Mouse (Mus musculus) myocyte (in vitro differentiated cells): ENCODE data around the gene Tmem251. TPM values are rescaled to one million over a fixed set of nuclear protein-coding genes. Genes with fewer than 3 reads are reported as not detected.

Experiments used
- H3K27me3 ChIP-seq: one replicate; pipeline ENCODE4 v1.6.1; 2011; ENCODE audit not compliant: control insufficient read depth, insufficient read depth, insufficient read length
- H3K36me3 ChIP-seq: one replicate; pipeline ENCODE4 v1.6.1; 2011; ENCODE audit not compliant: control insufficient read depth, insufficient read depth
- H3K4me2 ChIP-seq: one replicate; pipeline ENCODE4 v1.6.1; 2011; ENCODE audit warnings: low read depth, control low read depth
- H3K4me3 ChIP-seq: one replicate; pipeline ENCODE4 v1.5.1; 2011; ENCODE audit warnings: mild to moderate bottlenecking, control low read depth, moderate library complexity
- H3K79me2 ChIP-seq: one replicate; pipeline ENCODE4 v1.6.1; 2011; ENCODE audit not compliant: control insufficient read depth, insufficient read depth
- H3ac ChIP-seq: one replicate; pipeline ENCODE4 v1.6.1; 2011; ENCODE audit not compliant: control insufficient read depth, insufficient read length
- CEBPB ChIP-seq: IDR thresholded peaks from 2 replicates; pipeline ENCODE4 v1.6.1; 2011; ENCODE audit warnings: mild to moderate bottlenecking, moderate library complexity; ENCODE audit not compliant: poor library complexity, insufficient read depth, severe bottlenecking
- E2F4 ChIP-seq: IDR thresholded peaks from one replicate; pipeline ENCODE4 v1.6.1; 2011; ENCODE audit warnings: mild to moderate bottlenecking, control low read depth, moderate library complexity; ENCODE audit not compliant: insufficient read depth
- MAX ChIP-seq: IDR thresholded peaks from one replicate; pipeline ENCODE4 v1.6.1; 2011; ENCODE audit warnings: low read depth, mild to moderate bottlenecking, control low read depth
- MYOD1 ChIP-seq, 3 experiments: IDR thresholded peaks; one replicate each; pipeline ENCODE4 v1.6.1; 2011; ENCODE audit warnings: control low read depth in 2 of 3, low read depth in 2 of 3, mild to moderate bottlenecking in 2 of 3, moderate library complexity in 1 of 3; ENCODE audit not compliant: insufficient read length in 2 of 3, control insufficient read depth in 1 of 3
- MYOG ChIP-seq, 3 experiments: IDR thresholded peaks; one replicate each; pipeline ENCODE4 v1.6.1; 2011; ENCODE audit warnings: control low read depth in 2 of 3, low read depth in 2 of 3, mild to moderate bottlenecking in 2 of 3; ENCODE audit not compliant: insufficient read length in 2 of 3, control insufficient read depth in 1 of 3, insufficient read depth in 1 of 3
- POLR2A ChIP-seq: IDR thresholded peaks from one replicate; pipeline ENCODE4 v1.6.1; 2011; ENCODE audit warnings: low read depth, mild to moderate bottlenecking, control low read depth, moderate library complexity; ENCODE audit not compliant: insufficient read length
- POLR2AphosphoS2 ChIP-seq: IDR thresholded peaks from one replicate; pipeline ENCODE4 v1.6.1; 2011; ENCODE audit warnings: low read depth, control low read depth; ENCODE audit not compliant: insufficient read length
- REST ChIP-seq: IDR thresholded peaks from one replicate; pipeline ENCODE4 v1.6.1; 2011; ENCODE audit warnings: mild to moderate bottlenecking, control low read depth, moderate library complexity; ENCODE audit not compliant: insufficient read depth, insufficient read length
- SRF ChIP-seq: IDR thresholded peaks from one replicate; pipeline ENCODE4 v1.6.1; 2011; ENCODE audit warnings: low read depth; ENCODE audit not compliant: control insufficient read depth, insufficient read length
- TCF12 ChIP-seq: IDR thresholded peaks from one replicate; pipeline ENCODE4 v1.6.1; 2011; ENCODE audit warnings: mild to moderate bottlenecking, control low read depth; ENCODE audit not compliant: poor library complexity, insufficient read depth, severe bottlenecking
- TCF3 ChIP-seq: IDR thresholded peaks from one replicate; pipeline ENCODE4 v1.6.1; 2011; ENCODE audit warnings: low read depth, control low read depth; ENCODE audit not compliant: insufficient read length
- USF1 ChIP-seq: IDR thresholded peaks from one replicate; pipeline ENCODE4 v1.6.1; 2011; ENCODE audit warnings: low read depth, mild to moderate bottlenecking, control low read depth, moderate library complexity
- polyA plus RNA-seq: library from polyadenylated mRNA; unstranded; fragments of >200 nt; fragmentation: generic; extraction: Trizol; gene quantifications from one replicate; pipeline ENCODE4 v1.2.1, GENCODE M21; 2012; ENCODE audit warnings: missing spikeins

Gene Tmem251
- polyA plus RNA-seq, 1 experiment = 2.9 TPM

DNA sequence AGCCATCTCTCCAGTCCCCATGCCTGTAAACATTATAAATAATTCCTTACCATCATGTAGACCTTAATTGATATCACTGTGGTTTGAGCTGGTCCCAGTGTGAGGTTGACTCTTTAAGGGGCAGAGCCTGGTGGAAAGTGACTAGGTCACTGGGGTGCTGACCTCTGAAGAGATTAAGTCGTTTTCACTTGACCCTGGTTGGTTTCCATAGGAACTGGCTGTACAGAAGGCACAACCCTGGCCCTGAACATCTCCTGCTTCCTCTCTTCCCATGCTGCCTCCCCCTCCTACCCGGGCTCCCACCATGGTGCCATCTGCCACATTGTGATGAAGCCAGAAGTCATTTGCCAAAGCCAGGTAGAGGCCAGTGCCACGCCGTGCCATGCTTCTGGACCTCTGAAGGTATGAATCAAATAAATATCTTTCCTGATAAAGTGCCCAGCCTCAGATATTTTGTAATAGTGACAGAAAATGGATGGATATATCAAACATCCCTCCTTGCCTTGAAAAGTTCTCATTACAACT is 32.6 kb upstream of the Tmem251 start:
- Histone ChIP-seq H3K36me3 (no peaks in the 10 kb centered on the region), H3K4me3 (no peak overlapping the region), H3ac (no peak overlapping the region), H3K27me3 (no peaks in the 10 kb centered on the region), H3K79me2 (no peaks in the 10 kb centered on the region), H3K4me2 (no peak overlapping the region)
- TF ChIP-seq POLR2AphosphoS2 = no peak
- no peak for TF ChIP-seq USF1
- no peak for TF ChIP-seq TCF3
- TF ChIP-seq MYOD1 (IDR thresholded peaks at IDR 0.05; ENCODE audit: control insufficient read depth in 1 of 3, insufficient read length in 2 of 3, low read depth in 2 of 3) = no peak
- TF ChIP-seq MYOG (IDR thresholded peaks at IDR 0.05; ENCODE audit: control insufficient read depth in 1 of 3, insufficient read depth in 1 of 3, insufficient read length in 2 of 3, low read depth in 2 of 3) = no peak
- no peak for TF ChIP-seq POLR2A
- no peak for TF ChIP-seq CEBPB
- no peak for TF ChIP-seq SRF
- no peak for TF ChIP-seq E2F4
- no peak for TF ChIP-seq TCF12
- TF ChIP-seq REST = no peak
- TF ChIP-seq MAX = no peak

GRCm38 (mm10) chr12:102713153-102713865 is 30.3 kb upstream of the Tmem251 start:
- no peaks in the 10 kb centered on the region for H3K36me3 ChIP-seq
- no peaks in the 10 kb centered on the region for H3K79me2 ChIP-seq
- H3K4me2 ChIP-seq = no peak overlapping the region
- H3K4me3 ChIP-seq = no peak overlapping the region
- H3K27me3 ChIP-seq = no peaks in the 10 kb centered on the region
- no peak overlapping the region for H3ac ChIP-seq
- TF ChIP-seq REST = no peak
- no peak for TF ChIP-seq TCF3
- TF ChIP-seq POLR2AphosphoS2 = no peak
- no peak for TF ChIP-seq MYOG (IDR thresholded peaks at IDR 0.05; ENCODE audit: control insufficient read depth in 1 of 3, insufficient read depth in 1 of 3, insufficient read length in 2 of 3, low read depth in 2 of 3)
- no peak for TF ChIP-seq TCF12
- TF ChIP-seq SRF = no peak
- TF ChIP-seq USF1 = no peak
- TF ChIP-seq MYOD1 (IDR thresholded peaks at IDR 0.05; ENCODE audit: control insufficient read depth in 1 of 3, insufficient read length in 2 of 3, low read depth in 2 of 3) = no peak
- no peak for TF ChIP-seq E2F4
- no peak for TF ChIP-seq POLR2A
- no peak for TF ChIP-seq CEBPB
- TF ChIP-seq MAX = no peak

DNA sequence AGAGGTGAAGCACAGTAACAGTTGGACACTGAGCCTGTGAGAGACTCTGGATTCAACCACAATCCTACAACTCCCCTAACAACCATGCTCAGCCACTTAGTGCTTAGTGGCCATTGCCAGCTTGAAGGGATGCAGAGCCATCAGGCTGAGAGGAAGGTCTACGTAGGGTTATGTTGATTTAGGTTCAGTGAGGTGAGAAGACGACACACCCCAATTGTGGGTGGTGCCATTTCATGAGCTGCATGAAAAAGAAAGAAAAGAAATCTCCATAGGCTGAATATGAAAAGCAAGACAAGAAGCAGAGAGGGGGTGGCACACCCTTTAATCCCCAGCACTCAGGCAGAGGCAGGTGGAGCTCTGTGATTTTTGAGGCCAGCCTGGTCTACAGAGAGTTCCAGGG is 29.4 kb upstream of the Tmem251 start:
- no peak for TF ChIP-seq POLR2A
- TF ChIP-seq POLR2AphosphoS2 = no peak
- no peak for TF ChIP-seq SRF
- no peak for TF ChIP-seq MYOG (IDR thresholded peaks at IDR 0.05; ENCODE audit: control insufficient read depth in 1 of 3, insufficient read depth in 1 of 3, insufficient read length in 2 of 3, low read depth in 2 of 3)
- TF ChIP-seq CEBPB = no peak
- TF ChIP-seq E2F4 = no peak
- H3K79me2 ChIP-seq = no peaks in the 10 kb centered on the region
- H3K4me3 ChIP-seq = no peak overlapping the region
- H3K27me3 ChIP-seq = no peaks in the 10 kb centered on the region
- no peak overlapping the region for H3K4me2 ChIP-seq
- H3K36me3 ChIP-seq = no peaks in the 10 kb centered on the region
- no peak overlapping the region for H3ac ChIP-seq

GRCm38 (mm10) chr12:102714654-102715395 is 28.7 kb upstream of the Tmem251 start:
- H3K36me3 ChIP-seq = no peaks in the 10 kb centered on the region

More at GRCm38 (mm10) chr12:102714654-102715395, 28.7 kb upstream of the Tmem251 start:
- Histone ChIP-seq H3ac (no peak overlapping the region), H3K79me2 (no peaks in the 10 kb centered on the region), H3K4me3 (no peak overlapping the region), H3K27me3 (no peaks in the 10 kb centered on the region), H3K4me2 (no peak overlapping the region)
- TF ChIP-seq USF1 (no peak), POLR2A (no peak), REST (no peak), POLR2AphosphoS2 (no peak), SRF (no peak), MYOD1 (IDR thresholded peaks at IDR 0.05; ENCODE audit: control insufficient read depth in 1 of 3, insufficient read length in 2 of 3, low read depth in 2 of 3) (no peak), MYOG (IDR thresholded peaks at IDR 0.05; ENCODE audit: control insufficient read depth in 1 of 3, insufficient read depth in 1 of 3, insufficient read length in 2 of 3, low read depth in 2 of 3) (no peak), MAX (no peak), TCF3 (no peak), TCF12 (no peak), CEBPB (no peak), E2F4 (no peak)
